Mouse (Mus musculus) urinary bladder, postnatal 4 days (tissue): ENCODE results near the gene Hsd17b7.

Experiments used
- DNase-seq, 2 experiments: peaks; one replicate each; pipeline ENCODE4 v3.0.0; 2021 to 2022; ENCODE audit warnings: low spot score in 2 of 2

Gene Hsd17b7

GRCm38 (mm10) chr1:169939345-169939744 is 29.7 kb downstream of the Hsd17b7 start:
- no peak for DNase-seq

GRCm38 (mm10) chr1:169934005-169934725 is 34.9 kb downstream of the Hsd17b7 start:
- DNase-seq: no peak

GRCm38 (mm10) chr1:169932122-169932746 is 36.8 kb downstream of the Hsd17b7 start:
- DNase-seq: no peak

GRCm38 (mm10) chr1:169931698-169932097 is 37.3 kb downstream of the Hsd17b7 start:
- DNase-seq: no peak

- no peak for DNase-seq
Observed at GRCm38 (mm10) chr1:169928454-169928971, 40.5 kb downstream of the Hsd17b7 start, which contains the start of gene Ccdc190. TSS of gene Ccdc190 (plus strand) at chr1:169928648.

GRCm38 (mm10) chr1:169927753-169928369 is 41.2 kb downstream of the Hsd17b7 start:
- DNase-seq: no peak

GRCm38 (mm10) chr1:169924567-169924966 is 44.5 kb downstream of the Hsd17b7 start:
- DNase-seq: no peak

GRCm38 (mm10) chr1:169921710-169922211 is 47.3 kb downstream of the Hsd17b7 start:
- no peak for DNase-seq

- peak in 1 of 2 experiments; percentile 78 for DNase-seq
Observed at GRCm38 (mm10) chr1:169919211-169919610, 49.8 kb downstream of the Hsd17b7 start.

GRCm38 (mm10) chr1:169917998-169918397 is 51.0 kb downstream of the Hsd17b7 start:
- DNase-seq: peak in 1 of 2 experiments; percentile 66

- DNase-seq: peak in 1 of 2 experiments; percentile 45
Observed at GRCm38 (mm10) chr1:169917115-169917796, 51.8 kb downstream of the Hsd17b7 start.

- DNase-seq: peak in 1 of 2 experiments; percentile 55
Observed at GRCm38 (mm10) chr1:169916659-169917058, 52.4 kb downstream of the Hsd17b7 start.

GRCm38 (mm10) chr1:169911526-169911925 is 57.5 kb downstream of the Hsd17b7 start:
- DNase-seq: no peak

- no peak for DNase-seq
Observed at GRCm38 (mm10) chr1:169910751-169911150, 58.3 kb downstream of the Hsd17b7 start.

GRCm38 (mm10) chr1:169909659-169910058 is 59.4 kb downstream of the Hsd17b7 start:
- DNase-seq: no peak

- no peak for DNase-seq
Observed at GRCm38 (mm10) chr1:169909163-169909562, 59.9 kb downstream of the Hsd17b7 start.

- DNase-seq: no peak
Observed at GRCm38 (mm10) chr1:169900771-169901336, 68.2 kb downstream of the Hsd17b7 start.
